Mouse (Mus musculus) heart, adult 9 months (tissue): Measurements from ENCODE around the gene Myh2.

Experiments used
- DNase-seq, 2 experiments: peaks; one replicate each; pipeline ENCODE4 v3.0.0; 2022; ENCODE audit warnings: low spot score in 2 of 2

Myh2 gene

DNA sequence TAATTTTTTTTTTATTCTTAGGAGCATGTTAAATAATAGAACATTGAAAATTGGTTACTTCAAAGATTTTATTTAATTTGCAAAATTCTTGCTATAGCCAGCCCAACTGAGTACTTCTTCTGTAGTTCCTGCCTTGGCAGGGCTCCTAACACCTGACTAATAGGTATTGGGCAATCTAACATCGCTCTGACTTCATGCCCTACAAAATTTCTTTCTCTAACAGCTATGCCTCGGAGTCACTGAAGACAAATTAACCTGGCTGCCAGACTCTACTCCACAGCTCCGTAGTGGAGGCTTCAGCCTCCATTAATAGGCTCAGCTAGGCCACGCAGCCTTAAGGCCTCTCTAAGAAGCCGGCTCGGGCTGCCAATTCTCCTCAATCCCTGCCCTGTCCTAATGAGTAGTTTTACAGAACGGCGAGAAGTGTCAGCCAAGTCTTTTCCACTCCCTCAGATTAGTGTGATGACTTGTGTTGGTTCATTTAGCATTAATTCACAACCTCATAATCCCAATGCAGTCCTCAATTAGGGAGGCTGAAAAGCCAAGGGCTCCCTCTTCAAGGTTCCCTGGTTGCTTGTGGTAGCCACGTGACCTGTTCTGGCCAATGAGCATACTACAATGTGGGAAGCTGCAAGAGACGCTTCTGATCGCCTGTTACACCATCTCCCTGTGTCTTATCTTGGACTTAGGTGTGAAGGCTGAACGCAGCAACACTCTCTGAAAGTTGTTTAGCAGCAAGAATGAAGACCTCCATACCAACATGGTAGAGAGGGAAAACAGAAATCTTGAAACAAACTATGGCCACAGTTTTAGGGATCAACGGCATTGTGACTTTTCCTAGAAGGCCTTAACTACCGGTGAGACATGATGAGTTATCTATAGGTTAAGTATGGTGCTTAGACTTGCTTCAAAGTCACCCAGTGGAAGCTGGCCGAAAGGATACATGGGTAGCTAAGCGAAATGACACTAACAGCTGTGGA, 18.9 kb upstream of the Myh2 start:
- DNase-seq = no peak

DNA sequence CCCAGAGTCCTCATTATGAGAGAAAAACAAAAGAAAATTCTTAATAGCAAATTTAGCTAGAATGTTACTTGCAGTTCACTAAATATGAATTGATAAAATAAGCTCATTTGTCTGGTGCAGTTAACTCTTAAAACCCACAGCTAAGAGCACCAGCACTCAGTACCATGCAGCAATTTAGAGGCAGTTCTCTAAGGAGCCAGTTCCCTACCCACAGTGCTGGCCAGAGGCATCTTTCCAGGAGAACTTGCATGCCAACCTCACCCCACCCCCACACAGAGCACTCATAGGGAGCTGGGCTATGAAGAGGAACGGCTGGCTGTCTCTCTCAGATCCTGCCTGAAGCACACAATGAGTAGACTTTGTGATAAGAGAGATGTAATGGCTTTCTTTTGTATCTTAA, 17.7 kb upstream of the Myh2 start:
- no peak for DNase-seq

DNA sequence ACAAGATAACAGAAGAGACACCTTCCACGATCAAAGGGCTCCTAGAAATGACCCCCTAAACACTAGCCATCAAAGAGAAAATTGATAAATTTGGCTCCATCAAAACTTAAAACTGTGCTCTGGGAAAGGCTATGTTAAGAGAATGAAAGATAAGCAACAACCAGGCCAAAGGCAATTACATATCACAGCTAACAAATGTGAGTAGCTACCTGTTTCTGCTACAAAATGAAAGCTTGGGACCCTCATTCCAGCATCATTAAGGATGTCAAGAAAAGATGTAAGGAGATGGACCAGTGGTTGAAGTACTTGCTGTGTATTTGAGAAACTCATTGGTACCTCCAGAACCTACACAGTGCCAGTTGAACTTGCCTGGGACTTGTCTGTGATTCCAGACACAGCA, 17.0 kb upstream of the Myh2 start:
- no peak for DNase-seq

DNA sequence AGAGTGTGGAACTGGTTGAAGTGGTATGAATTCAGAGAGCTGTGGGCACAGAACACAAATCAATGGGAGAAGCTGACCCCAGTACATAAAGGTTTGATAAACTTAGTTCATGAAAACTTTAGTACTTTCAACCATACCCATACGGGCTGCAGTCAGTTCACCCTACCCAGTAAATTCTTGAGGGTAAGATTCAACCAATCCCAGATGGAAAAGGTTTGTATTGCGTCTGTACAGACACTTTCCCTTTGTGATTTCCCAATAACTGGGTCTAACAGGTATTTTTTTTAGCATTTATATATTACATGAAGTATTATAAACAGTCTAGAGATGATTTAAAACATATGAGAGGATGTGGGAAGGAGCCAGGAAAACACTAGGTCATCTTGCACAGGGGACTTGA, 15.2 kb upstream of the Myh2 start:
- no peak for DNase-seq

- DNase-seq = no peak
These were observed 10.7 kb upstream of the Myh2 start for GRCm38 (mm10) chr11:67160131-67160530.

- no peak for DNase-seq
These were observed 7.1 kb upstream of the Myh2 start for GRCm38 (mm10) chr11:67163701-67164100.

DNA sequence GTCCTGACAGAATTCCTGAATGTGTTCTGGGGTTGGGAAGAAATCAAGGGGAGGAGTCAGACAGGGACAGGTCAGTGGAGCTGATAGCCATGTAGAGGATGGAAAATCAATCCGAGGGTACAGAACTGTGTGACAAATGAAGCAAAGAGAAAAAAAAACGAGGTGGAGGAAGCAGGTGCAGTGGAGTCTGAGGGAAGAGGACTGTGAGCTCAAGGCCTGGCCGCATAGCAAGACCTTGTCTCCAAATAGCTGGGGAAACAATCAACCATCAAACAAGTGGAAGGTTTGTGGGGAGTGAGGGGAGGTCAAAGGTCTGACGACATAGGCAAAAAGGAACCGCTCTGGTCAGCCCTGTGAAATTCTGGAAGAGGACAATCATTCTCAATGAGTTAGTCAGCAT, 6.0 kb upstream of the Myh2 start:
- DNase-seq = no peak

- no peak for DNase-seq
These were observed 1.5 kb upstream of the Myh2 start for GRCm38 (mm10) chr11:67169301-67169700.

DNA sequence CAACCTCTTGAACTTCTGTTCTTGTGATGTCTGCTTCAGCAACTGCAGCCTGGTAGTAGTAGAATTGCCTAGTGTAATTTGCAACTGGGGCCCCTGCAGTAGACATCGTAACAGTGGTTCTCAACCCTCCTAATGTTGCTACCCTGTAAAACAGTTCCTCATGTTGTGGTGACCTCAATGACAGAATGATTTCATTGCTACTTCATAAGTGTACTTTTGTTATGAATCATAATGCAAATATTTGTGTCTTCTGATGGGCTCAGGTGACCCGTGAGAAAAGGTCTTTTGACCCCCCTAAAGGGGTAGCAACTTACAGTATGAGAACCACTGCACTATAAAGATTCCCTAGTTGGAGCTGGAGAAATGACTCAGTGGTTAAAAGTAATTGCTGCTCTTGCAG, 1.6 kb downstream of the Myh2 start:
- no peak for DNase-seq

- DNase-seq = no peak
These were observed 5.5 kb downstream of the Myh2 start for GRCm38 (mm10) chr11:67176376-67176775.

- no peak for DNase-seq
These were observed 19.5 kb downstream of the Myh2 start for GRCm38 (mm10) chr11:67190316-67190715.

GRCm38 (mm10) chr11:67190814-67191213, 20.0 kb downstream of the Myh2 start:
- DNase-seq = no peak

DNA sequence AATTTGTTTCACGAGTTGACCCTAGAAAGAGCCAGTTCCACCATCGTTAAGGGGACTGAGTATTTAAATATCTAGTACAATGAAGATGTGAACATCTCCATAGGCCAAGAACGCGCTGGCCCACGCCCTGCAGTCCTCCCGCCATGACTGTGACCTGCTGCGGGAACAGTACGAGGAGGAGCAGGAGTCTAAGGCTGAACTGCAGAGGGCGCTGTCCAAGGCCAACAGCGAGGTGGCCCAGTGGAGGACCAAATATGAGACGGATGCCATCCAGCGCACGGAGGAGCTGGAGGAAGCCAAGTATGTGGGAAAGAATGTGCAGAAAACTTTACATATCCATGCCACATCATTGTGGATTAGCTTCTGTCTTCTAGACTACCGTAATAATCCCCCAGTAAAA, 20.7 kb downstream of the Myh2 start:
- DNase-seq = no peak

DNA sequence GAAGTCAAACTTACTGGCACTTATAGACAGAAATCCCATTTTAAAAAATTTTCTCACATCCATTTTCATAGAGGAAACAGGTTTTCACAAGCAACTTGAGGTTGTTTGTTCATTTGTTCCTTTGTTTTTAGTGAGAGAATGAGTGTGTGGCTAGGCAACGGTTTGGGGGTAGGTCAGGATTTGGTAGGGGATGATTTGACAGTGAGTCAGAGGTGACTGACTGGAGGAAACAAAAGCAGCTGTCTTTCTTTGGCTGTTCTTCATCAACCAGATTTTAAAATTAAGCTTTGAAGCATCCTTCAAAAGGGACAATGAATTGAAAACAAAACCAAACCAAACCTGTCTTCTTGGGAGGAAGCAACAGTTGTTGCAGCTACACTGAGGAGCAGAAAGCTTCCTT, 28.5 kb downstream of the Myh2 start:
- no peak for DNase-seq

DNA sequence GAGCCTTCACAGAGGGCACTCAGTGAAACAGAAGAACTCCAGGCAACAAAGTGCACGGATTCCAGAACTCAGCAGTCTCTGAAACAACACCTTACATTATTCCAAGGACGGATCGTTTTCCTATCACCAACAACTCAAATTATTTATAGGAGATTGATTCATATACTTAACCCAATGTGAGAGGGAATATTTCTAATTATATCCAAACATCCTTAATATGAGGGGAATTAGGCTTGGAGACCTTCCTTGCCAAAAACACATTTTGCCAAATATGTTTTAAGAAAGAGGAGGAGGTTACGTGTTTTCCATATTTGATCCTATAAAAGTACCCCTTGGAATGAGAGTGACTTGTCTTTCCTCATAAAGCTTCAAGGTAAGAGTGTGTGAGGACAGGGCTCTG, 28.9 kb downstream of the Myh2 start, which contains the start of gene Myh1:
TSS of gene Myh1 (plus strand) at position 301 of the 400 bp plus-strand sequence.
- no peak for DNase-seq

DNA sequence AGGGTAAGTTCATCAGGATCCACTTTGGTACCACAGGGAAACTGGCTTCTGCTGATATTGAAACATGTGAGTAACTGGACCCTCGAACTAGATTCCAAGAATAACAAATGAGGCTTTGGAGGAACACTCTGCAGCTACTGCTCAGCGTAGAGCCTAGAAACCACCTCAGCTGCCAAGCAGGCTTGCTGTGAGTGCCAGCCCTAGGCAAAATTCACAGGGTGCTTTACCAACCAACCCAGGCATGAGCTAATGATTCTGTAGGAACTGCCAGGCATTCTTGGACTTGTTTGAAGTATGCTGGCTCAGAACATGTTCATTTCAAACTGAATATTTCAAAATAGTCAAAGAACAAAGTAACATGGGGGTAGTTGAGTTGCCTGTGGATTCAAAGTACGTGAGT, 33.9 kb downstream of the Myh2 start:
- DNase-seq = no peak

DNA sequence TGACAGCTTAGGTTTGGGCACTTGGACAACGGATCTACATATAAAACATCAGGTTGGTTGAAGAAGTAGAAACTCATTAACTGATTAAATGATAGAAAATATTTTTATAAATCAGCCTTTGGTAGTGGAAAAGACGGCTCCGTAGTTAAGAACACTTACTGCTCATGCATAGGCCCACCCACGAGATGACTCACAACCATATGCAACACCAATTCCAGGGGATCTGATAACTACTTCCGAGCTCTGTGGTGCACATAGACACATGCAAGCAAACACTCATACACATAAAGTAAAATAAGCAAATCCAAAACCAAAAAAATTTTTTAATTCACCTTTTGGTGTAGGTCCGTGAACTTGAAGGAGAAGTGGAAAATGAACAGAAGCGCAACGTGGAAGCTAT, 51.0 kb downstream of the Myh2 start:
- no peak for DNase-seq

DNA sequence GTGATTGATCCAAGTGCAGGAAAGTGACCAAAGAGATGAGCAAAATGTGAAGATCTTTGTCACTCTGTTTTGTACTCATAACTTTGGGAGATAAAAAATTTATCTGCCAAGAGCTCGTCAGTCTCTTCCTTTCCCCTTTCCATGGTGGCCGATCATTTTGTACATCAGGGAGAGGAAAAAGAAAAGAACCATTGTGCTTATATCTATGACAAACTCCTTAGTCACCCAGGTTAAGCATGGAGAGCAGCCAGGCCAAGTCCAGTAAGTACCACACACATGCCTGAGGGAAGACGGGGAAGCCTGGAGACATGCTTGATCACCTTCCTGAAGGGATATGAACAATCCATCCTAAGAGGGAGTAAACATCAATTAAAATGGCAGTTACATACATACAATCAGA, 53.6 kb downstream of the Myh2 start:
- DNase-seq = no peak

DNA sequence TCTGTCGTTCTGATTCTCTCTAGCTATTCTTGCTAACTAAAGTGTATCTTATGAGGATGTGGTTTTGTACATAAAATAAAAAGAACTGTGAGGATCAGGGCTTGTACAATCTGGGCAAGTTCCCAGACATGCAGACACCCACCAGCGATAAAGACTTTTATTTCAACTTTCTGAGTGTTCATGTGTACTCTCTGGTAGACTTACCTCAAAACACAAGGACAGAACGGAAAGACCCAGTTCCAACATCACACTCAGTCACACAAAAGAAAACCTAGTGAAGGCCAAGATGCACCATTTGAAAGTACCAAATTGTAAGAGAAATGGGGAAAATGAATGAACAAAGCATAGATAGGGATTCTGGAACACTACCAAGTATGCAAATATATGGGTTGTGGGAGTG, 57.9 kb downstream of the Myh2 start:
- DNase-seq = no peak

DNA sequence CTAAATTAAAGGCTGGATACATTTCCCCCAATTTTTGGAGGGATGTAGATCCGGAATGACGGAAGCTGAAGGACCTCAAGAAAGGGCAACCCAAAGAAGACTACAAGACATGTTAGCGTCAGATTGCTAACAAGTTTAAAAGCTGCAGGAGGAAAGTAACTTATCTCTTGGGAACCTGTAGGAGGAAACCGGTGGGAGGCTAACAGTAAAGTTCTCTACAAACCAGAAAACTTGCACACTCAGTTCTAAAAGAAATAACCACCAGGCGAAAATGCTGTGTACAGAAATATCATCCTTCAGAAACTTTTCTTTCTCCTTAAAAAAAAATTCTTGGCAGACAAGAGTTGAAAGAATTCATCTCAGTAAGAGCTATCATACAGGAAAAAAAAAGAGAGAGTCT, 58.3 kb downstream of the Myh2 start:
- no peak for DNase-seq

DNA sequence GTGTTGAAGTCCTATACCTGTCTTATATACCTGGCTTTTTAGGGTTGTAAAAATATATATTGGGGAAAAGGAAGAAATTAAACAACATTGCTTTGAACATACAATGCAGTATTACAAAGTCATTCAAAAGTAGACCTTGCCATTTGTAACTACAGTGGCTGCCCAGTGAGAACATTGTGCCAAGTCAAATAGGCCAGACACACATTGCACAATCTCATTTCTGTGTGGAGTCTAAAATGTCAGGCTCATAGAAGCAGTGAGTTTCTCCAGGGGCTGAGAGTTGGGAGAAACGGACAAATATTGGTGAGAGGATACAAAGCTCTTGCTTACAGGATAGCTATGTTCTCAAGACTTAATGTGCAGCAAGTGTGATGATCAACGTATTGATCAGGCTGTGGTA, 59.1 kb downstream of the Myh2 start:
- peak; percentile 15 to 33 for DNase-seq

GRCm38 (mm10) chr11:67235639-67236358, 65.0 kb downstream of the Myh2 start:
- peak in 1 of 2 experiments; percentile 26 for DNase-seq

DNA sequence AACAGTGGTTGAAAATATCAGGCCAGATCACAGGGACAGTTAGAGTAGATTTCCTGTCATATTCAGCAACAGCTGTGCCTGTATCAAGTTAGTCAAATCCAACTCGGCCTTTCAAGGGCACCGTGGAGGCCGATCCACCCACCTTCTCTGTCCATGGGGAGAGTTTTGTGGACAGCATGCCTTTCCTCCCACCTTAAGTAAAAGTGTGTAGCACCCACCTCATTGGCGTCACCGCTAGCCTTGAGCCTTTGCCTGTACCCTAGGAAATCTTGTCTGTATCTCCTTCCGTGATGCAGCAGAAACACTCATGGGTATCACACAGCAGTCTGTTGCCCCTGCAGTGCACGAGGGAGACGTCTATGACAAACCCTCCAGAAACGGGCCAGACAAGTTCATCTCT, 66.0 kb downstream of the Myh2 start:
- no peak for DNase-seq
